Mouse (Mus musculus) G1E (cell line): ENCODE measurements around the gene Lipa.

Source experiments
- CTCF ChIP-seq: IDR thresholded peaks from 2 replicates; pipeline ENCODE4 v1.5.1; 2012; ENCODE audit warnings: low read depth, low read length, inconsistent platforms, mixed read lengths
- GATA1 ChIP-seq: IDR thresholded peaks from 2 replicates; pipeline ENCODE4 v1.6.1; 2012; ENCODE audit warnings: borderline replicate concordance, low read length, inconsistent platforms, mixed read lengths
- GATA2 ChIP-seq: IDR thresholded peaks from 2 replicates; pipeline ENCODE4 v1.6.1; 2012; ENCODE audit warnings: low read depth, low read length, inconsistent platforms, borderline replicate concordance
- POLR2AphosphoS5 ChIP-seq: IDR thresholded peaks from 2 replicates; pipeline ENCODE4 v1.6.1; 2012; ENCODE audit warnings: low read depth, low read length, inconsistent platforms; ENCODE audit not compliant: insufficient replicate concordance
- TAL1 ChIP-seq: conservative IDR thresholded peaks from 2 replicates; pipeline ENCODE4 v1.6.1; 2012; ENCODE audit warnings: low read depth, low read length, inconsistent platforms, mixed read lengths

DNA sequence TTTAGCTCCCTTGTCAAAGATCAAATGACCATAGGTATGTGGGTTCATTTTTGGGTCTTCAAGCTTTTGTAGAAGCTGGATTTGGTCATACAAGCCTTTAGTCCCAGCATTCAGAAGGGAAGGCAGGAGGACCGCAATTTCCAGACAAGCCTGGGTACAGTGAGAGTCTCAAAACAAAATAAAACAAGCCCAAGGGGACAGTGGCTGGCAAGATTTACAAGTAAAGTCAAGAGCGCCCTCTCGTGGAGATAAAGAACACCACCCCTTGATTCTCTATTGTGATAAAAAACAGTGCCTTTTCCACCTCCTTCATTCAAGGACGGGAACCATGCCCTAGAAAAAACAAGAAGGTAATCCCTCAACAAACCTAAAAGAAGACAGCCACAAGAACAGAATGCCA lies 43.7 kb downstream of the Lipa start:
- no peak for TF ChIP-seq CTCF
- no peak for TF ChIP-seq GATA1
- TF ChIP-seq POLR2AphosphoS5, result no peak
- TF ChIP-seq TAL1, result no peak
- no peak for TF ChIP-seq GATA2
